Mouse (Mus musculus) E14TG2a.4 (cell line): Measurements from ENCODE around the gene Ss18l1.

Source experiments
- CTCF ChIP-seq: conservative IDR thresholded peaks from 2 replicates; pipeline ENCODE4 v1.5.1; 2014; ENCODE audit warnings: low read length
- NANOG ChIP-seq: IDR thresholded peaks from 2 replicates; pipeline ENCODE4 v1.6.1; 2014; ENCODE audit warnings: borderline replicate concordance, low read length, mixed read lengths
- POU5F1 ChIP-seq: IDR thresholded peaks from 2 replicates; pipeline ENCODE4 v1.6.1; 2014; ENCODE audit warnings: low read length, borderline replicate concordance

DNA sequence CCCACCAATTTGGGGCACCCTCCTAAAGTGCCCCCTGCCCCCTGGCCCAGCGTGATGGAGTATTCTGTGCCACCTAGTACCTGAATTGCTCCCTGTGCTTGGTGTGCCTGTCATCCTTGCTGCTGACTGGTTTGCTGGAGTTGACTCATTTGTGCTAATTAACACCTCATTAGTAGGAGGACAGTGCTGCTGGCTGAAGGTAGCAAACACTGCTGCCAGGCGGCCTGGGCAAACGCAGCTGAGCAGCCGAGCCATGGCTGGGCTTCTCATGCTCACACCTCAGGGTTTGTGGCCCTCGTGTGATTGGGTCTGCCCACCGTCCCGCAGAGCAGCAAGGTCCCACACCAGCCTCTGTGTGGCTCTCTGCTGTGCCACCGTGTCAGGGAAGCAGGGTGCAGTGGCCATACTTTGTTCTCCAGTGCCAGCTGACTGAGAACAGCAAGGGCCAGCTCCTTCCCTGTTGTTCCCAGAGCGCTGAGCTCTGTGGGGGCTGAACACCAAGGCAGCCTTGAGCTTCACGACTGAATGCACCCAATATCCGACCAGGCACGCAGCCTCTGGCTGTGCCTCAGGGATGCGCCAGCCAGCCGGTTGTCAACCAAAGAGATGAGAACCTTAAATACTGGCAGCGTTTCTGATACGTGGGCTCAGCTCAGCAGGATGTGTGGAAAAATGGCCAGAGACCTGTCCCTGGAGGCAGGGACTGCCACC is 43.8 kb downstream of the Ss18l1 start:
- no peak for TF ChIP-seq CTCF
- TF ChIP-seq NANOG = no peak
- TF ChIP-seq POU5F1 = no peak
